Mouse (Mus musculus): ENCODE measurements around the gene U2af2. TPM values are rescaled to one million over a fixed set of nuclear protein-coding genes. Genes with fewer than 3 reads are reported as not detected.
"Not testable (repeated sequence)": the region's sequence is repeated elsewhere in the genome, so short reads cannot be mapped to it uniquely, and the experiment has no call there.

Gene U2af2
- 179 and 180 TPM in 2 replicates for polyA plus RNA-seq (2016; fragmentation: Nextera tagmentation; extraction: Ambion mirVana)

- Histone ChIP-seq H3K4me3 (peak within 1 kb of the TSS; percentile 79), H3K27me3 (ENCODE audit: insufficient read depth, poor library complexity, severe bottlenecking) (peaks cover 24% of the 10 kb centered on the region), H3K9me3 (no peaks in the 10 kb centered on the region), H3K36me3 (peaks cover 26% of the 10 kb centered on the region), H3K4me1 (replicated peaks) (peaks cover 50% of the 10 kb centered on the region), H3K27ac (peak within 1 kb of the TSS; percentile 97)
- peak; percentile 96 for DNase-seq (ENCODE audit: low spot score)
- under 1% methylated on average over 64 of the region's 65 CpGs for WGBS
These were observed at the start of gene U2af2 for GRCm38 (mm10) chr7:5061774-5062359. TSS of gene U2af2 (plus strand) at chr7:5062143.

- H3K36me3 ChIP-seq, result peaks cover 63% of the 10 kb centered on the region
- H3K27me3 ChIP-seq (ENCODE audit: insufficient read depth, poor library complexity, severe bottlenecking), result no peaks in the 10 kb centered on the region
- DNase-seq (ENCODE audit: low spot score), result no peak
- WGBS, result 92% methylated on average over 27 of the region's 27 CpGs
- H3K4me3 ChIP-seq, result peak overlapping the region; percentile 65
- H3K9me3 ChIP-seq, result peaks cover 14% of the 10 kb centered on the region; the same call in 1 of the 2 replicates
- H3K27ac ChIP-seq, result no peak overlapping the region
- H3K4me1 ChIP-seq (replicated peaks), result peaks cover 17% of the 10 kb centered on the region
These were observed 49.0 kb upstream of the U2af2 start for GRCm38 (mm10) chr7:5012681-5013513.

- peaks cover 21% of the 10 kb centered on the region for H3K4me1 ChIP-seq (replicated peaks)
- peaks cover 51% of the 10 kb centered on the region for H3K36me3 ChIP-seq
- peak within 1 kb of the TSS; percentile 97 for H3K27ac ChIP-seq
- WGBS, result under 1% methylated on average over 42 of the region's 42 CpGs
- H3K4me3 ChIP-seq, result peak within 1 kb of the TSS; percentile 65
- H3K27me3 ChIP-seq (ENCODE audit: insufficient read depth, poor library complexity, severe bottlenecking), result no peaks in the 10 kb centered on the region
- DNase-seq (ENCODE audit: low spot score), result peak; percentile 95
- H3K9me3 ChIP-seq, result peaks cover 4% of the 10 kb centered on the region; the same call in 1 of the 2 replicates
These were observed 47.5 kb upstream of the U2af2 start, which contains the start of the genes Zfp524 and Fiz1 for GRCm38 (mm10) chr7:5014251-5015117. TSS of gene Zfp524 (plus strand) at chr7:5014415. TSS of gene Fiz1 (minus strand) at chr7:5014697.

- H3K27ac ChIP-seq, result peak within 1 kb of the TSS; percentile 97
- under 1% methylated on average over 76 of the region's 76 CpGs for WGBS
- H3K27me3 ChIP-seq (ENCODE audit: insufficient read depth, poor library complexity, severe bottlenecking), result no peaks in the 10 kb centered on the region
- peaks cover 23% of the 10 kb centered on the region for H3K4me1 ChIP-seq (replicated peaks)
- H3K4me3 ChIP-seq, result peak within 1 kb of the TSS; percentile 65
- H3K9me3 ChIP-seq, result peaks cover 4% of the 10 kb centered on the region; the same call in 1 of the 2 replicates
- H3K36me3 ChIP-seq, result peaks cover 42% of the 10 kb centered on the region
- peak; percentile 97 for DNase-seq (ENCODE audit: low spot score)
These were observed 46.6 kb upstream of the U2af2 start, which contains the start of gene Gm44973 for GRCm38 (mm10) chr7:5015118-5016001. TSS of gene Gm44973 (plus strand) at chr7:5015496.

GRCm38 (mm10) chr7:5016057-5016456 is 45.9 kb upstream of the U2af2 start:
- peaks cover 35% of the 10 kb centered on the region for H3K36me3 ChIP-seq
- H3K27me3 ChIP-seq (ENCODE audit: insufficient read depth, poor library complexity, severe bottlenecking), result no peaks in the 10 kb centered on the region
- WGBS, result 62% methylated on average over 3 of the region's 3 CpGs
- H3K9me3 ChIP-seq, result peaks cover 4% of the 10 kb centered on the region; the same call in 1 of the 2 replicates
- H3K27ac ChIP-seq, result peak overlapping the region; percentile 97
- H3K4me3 ChIP-seq, result peak overlapping the region; percentile 65
- H3K4me1 ChIP-seq (replicated peaks), result peaks cover 26% of the 10 kb centered on the region
- no peak for DNase-seq (ENCODE audit: low spot score)

GRCm38 (mm10) chr7:5016920-5017319 is 45.0 kb upstream of the U2af2 start:
- 94% methylated on average over 2 of the region's 2 CpGs for WGBS
- H3K27ac ChIP-seq, result no peak overlapping the region
- peaks cover 30% of the 10 kb centered on the region for H3K36me3 ChIP-seq
- no peak for DNase-seq (ENCODE audit: low spot score)
- peaks cover 4% of the 10 kb centered on the region; the same call in 1 of the 2 replicates for H3K9me3 ChIP-seq
- H3K27me3 ChIP-seq (ENCODE audit: insufficient read depth, poor library complexity, severe bottlenecking), result no peaks in the 10 kb centered on the region
- peaks cover 34% of the 10 kb centered on the region for H3K4me1 ChIP-seq (replicated peaks)
- 0 out of 2 replicates have a peak overlapping the region, but pooled peaks have one; percentile 3 for H3K4me3 ChIP-seq

- no peak for DNase-seq (ENCODE audit: low spot score)
- H3K27ac ChIP-seq, result no peak overlapping the region
- peak overlapping the region; percentile 3; the same call in 1 of the 2 replicates for H3K4me3 ChIP-seq
- no peaks in the 10 kb centered on the region for H3K27me3 ChIP-seq (ENCODE audit: insufficient read depth, poor library complexity, severe bottlenecking)
- H3K36me3 ChIP-seq, result peaks cover 30% of the 10 kb centered on the region
- peaks cover 4% of the 10 kb centered on the region; the same call in 1 of the 2 replicates for H3K9me3 ChIP-seq
- 90% methylated on average over 16 of the region's 16 CpGs for WGBS
- H3K4me1 ChIP-seq (replicated peaks), result peaks cover 38% of the 10 kb centered on the region
These were observed 44.6 kb upstream of the U2af2 start for GRCm38 (mm10) chr7:5017352-5017751.

GRCm38 (mm10) chr7:5017931-5018330 is 44.0 kb upstream of the U2af2 start:
- Histone ChIP-seq H3K4me1 (replicated peaks) (peaks cover 38% of the 10 kb centered on the region), H3K9me3 (peaks cover 4% of the 10 kb centered on the region; the same call in 1 of the 2 replicates), H3K27me3 (ENCODE audit: insufficient read depth, poor library complexity, severe bottlenecking) (no peaks in the 10 kb centered on the region), H3K27ac (no peak overlapping the region), H3K36me3 (peaks cover 30% of the 10 kb centered on the region), H3K4me3 (peak overlapping the region; percentile 11; the same call in 1 of the 2 replicates)
- WGBS, result 96% methylated on average over 21 of the region's 21 CpGs
- DNase-seq (ENCODE audit: low spot score), result no peak

- H3K9me3 ChIP-seq; H3K27me3 ChIP-seq (ENCODE audit: insufficient read depth, poor library complexity, severe bottlenecking); DNase-seq (ENCODE audit: low spot score): not testable (repeated sequence)
- Histone ChIP-seq H3K4me3 (peak overlapping the region; percentile 90), H3K27ac (peak overlapping the region; percentile 97), H3K36me3 (peaks cover 44% of the 10 kb centered on the region), H3K4me1 (replicated peaks) (peaks cover 31% of the 10 kb centered on the region)
- WGBS, result 37% methylated on average over 8 of the region's 8 CpGs
These were observed 42.4 kb upstream of the U2af2 start for GRCm38 (mm10) chr7:5019576-5019975.

GRCm38 (mm10) chr7:5020000-5020681 is 41.8 kb upstream of the U2af2 start, which contains the start of the genes Zfp865 and Ccdc106:
TSS of gene Zfp865 (plus strand) at chr7:5020376.
TSS of gene Ccdc106 (plus strand) at chr7:5020553.
- under 1% methylated on average over 49 of the region's 49 CpGs for WGBS
- peak; percentile 99 for DNase-seq (ENCODE audit: low spot score)
- Histone ChIP-seq H3K27ac (peak within 1 kb of the TSS; percentile 97), H3K4me3 (peak within 1 kb of the TSS; percentile 90), H3K27me3 (ENCODE audit: insufficient read depth, poor library complexity, severe bottlenecking) (no peaks in the 10 kb centered on the region), H3K36me3 (peaks cover 49% of the 10 kb centered on the region), H3K9me3 (peaks cover 4% of the 10 kb centered on the region; the same call in 1 of the 2 replicates), H3K4me1 (replicated peaks) (peaks cover 31% of the 10 kb centered on the region)

- H3K36me3 ChIP-seq, result peaks cover 54% of the 10 kb centered on the region
- peak overlapping the region; percentile 97 for H3K27ac ChIP-seq
- H3K4me1 ChIP-seq (replicated peaks), result peaks cover 29% of the 10 kb centered on the region
- no peak for DNase-seq (ENCODE audit: low spot score)
- peak overlapping the region; percentile 90 for H3K4me3 ChIP-seq
- WGBS, result 2% methylated on average over 15 of the region's 15 CpGs
- H3K9me3 ChIP-seq, result peaks cover 4% of the 10 kb centered on the region; the same call in 1 of the 2 replicates
- no peaks in the 10 kb centered on the region for H3K27me3 ChIP-seq (ENCODE audit: insufficient read depth, poor library complexity, severe bottlenecking)
These were observed 41.3 kb upstream of the U2af2 start for GRCm38 (mm10) chr7:5020685-5021084.

All from hindbrain, embryonic 10.5 days (tissue).